Mouse (Mus musculus): Measurements from ENCODE around the gene Agbl2. TPM values are rescaled to one million over a fixed set of nuclear protein-coding genes. Genes with fewer than 3 reads are reported as not detected.
A peak's percentile ranks its signal among the peaks of the same experiment; 100 is the strongest.

Gene Agbl2
- polyA plus RNA-seq, 1 experiment: 0.12 TPM

GRCm38 (mm10) chr2:90745053-90745678 is 37.4 kb upstream of the Agbl2 start, which contains the start of gene Fnbp4:
Gene Fnbp4 (plus strand): TSS chr2:90745370.
- no peaks in the 10 kb centered on the region for H3K27me3 ChIP-seq (ENCODE audit: control insufficient read depth, insufficient read depth, low read length)
- TF ChIP-seq CTCF (IDR thresholded peaks at IDR 0.05; ENCODE audit: extremely low read depth, insufficient read depth, insufficient read length, insufficient replicate concordance): no peak
- TF ChIP-seq POLR2A (IDR thresholded peaks at IDR 0.05; ENCODE audit: low read depth, low read length): peak; percentile 62
- no peaks in the 10 kb centered on the region for H3K4me1 ChIP-seq (ENCODE audit: control insufficient read depth, insufficient read depth, insufficient read length)
- H3K36me3 ChIP-seq (ENCODE audit: control insufficient read depth, insufficient read depth, low read length): peaks cover 3% of the 10 kb centered on the region; the same call in 1 of the 2 replicates
- peak; percentile 98 to 99 for DNase-seq (ENCODE audit: low read depth in 1 of 2, low spot score in 2 of 2)
- WGBS: under 1% methylated on average over 44 of the region's 44 CpGs
- peak within 1 kb of the TSS; percentile 93 for H3K27ac ChIP-seq (ENCODE audit: insufficient read depth, low read length)
- peak within 1 kb of the TSS; percentile 93 for H3K4me3 ChIP-seq (ENCODE audit: extremely low read depth, insufficient read depth, insufficient read length)

DNA sequence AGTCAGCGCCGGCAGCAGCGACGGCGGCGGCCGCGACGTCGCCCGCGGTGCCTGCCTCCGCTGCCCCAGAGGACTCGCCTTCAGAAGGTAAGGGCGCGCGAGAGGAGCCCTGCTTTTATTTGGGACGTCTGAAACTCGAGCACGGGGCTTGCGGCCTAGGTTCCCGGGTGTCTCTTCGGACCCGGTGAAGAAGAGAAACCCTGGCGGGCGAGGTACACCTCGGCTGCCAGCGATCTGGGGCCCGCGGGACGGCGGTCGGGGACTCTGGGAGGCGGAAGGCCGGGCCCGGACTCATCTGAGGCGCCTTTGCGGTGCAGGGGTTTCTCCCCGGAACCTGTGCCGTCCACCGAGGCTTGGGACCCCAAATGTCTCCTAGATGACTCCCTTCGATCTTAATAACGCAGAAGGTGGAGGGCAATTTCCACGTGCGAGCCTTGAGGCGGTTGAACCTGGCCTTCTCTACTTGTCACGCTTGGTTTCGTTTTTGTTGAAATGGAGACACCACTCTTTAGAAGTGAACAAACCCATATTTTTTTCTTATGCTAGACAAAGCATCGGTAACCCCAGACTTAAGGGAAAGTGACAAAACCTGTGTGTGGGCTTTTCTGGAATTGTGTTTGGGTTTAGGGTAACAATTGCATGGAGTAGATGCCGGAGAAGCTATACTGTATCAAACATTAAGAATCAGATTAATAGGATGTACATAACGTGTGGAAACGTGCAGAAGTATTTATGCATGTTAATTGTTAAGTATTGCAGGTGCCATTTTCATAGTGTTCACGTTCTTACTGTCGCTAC is 36.6 kb upstream of the Agbl2 start:
- WGBS: under 1% methylated on average over 54 of the region's 54 CpGs
- no peaks in the 10 kb centered on the region for H3K27me3 ChIP-seq (ENCODE audit: control insufficient read depth, insufficient read depth, low read length)
- peak overlapping the region; percentile 93 for H3K4me3 ChIP-seq (ENCODE audit: extremely low read depth, insufficient read depth, insufficient read length)
- no peaks in the 10 kb centered on the region for H3K4me1 ChIP-seq (ENCODE audit: control insufficient read depth, insufficient read depth, insufficient read length)
- H3K27ac ChIP-seq (ENCODE audit: insufficient read depth, low read length): peak overlapping the region; percentile 93
- peak; percentile 29 to 50 for DNase-seq (ENCODE audit: low read depth in 1 of 2, low spot score in 2 of 2)
- peaks cover 5% of the 10 kb centered on the region for H3K36me3 ChIP-seq (ENCODE audit: control insufficient read depth, insufficient read depth, low read length)
- TF ChIP-seq POLR2A (IDR thresholded peaks at IDR 0.05; ENCODE audit: low read depth, low read length) (no peak), CTCF (IDR thresholded peaks at IDR 0.05; ENCODE audit: extremely low read depth, insufficient read depth, insufficient read length, insufficient replicate concordance) (no peak)

- Histone ChIP-seq H3K27ac (ENCODE audit: insufficient read depth, low read length) (no peak overlapping the region), H3K4me3 (ENCODE audit: extremely low read depth, insufficient read depth, insufficient read length) (peak overlapping the region; percentile 93; the same call in 1 of the 2 replicates), H3K4me1 (ENCODE audit: control insufficient read depth, insufficient read depth, insufficient read length) (no peaks in the 10 kb centered on the region), H3K36me3 (ENCODE audit: control insufficient read depth, insufficient read depth, low read length) (peaks cover 8% of the 10 kb centered on the region), H3K27me3 (ENCODE audit: control insufficient read depth, insufficient read depth, low read length) (no peaks in the 10 kb centered on the region)
- DNase-seq (ENCODE audit: low read depth in 1 of 2, low spot score in 2 of 2): no peak
- WGBS: 8% methylated on average over 4 of the region's 4 CpGs
- TF ChIP-seq POLR2A (IDR thresholded peaks at IDR 0.05; ENCODE audit: low read depth, low read length) (no peak), CTCF (IDR thresholded peaks at IDR 0.05; ENCODE audit: extremely low read depth, insufficient read depth, insufficient read length, insufficient replicate concordance) (no peak)
These were observed 36.0 kb upstream of the Agbl2 start for GRCm38 (mm10) chr2:90746538-90746865.

DNA sequence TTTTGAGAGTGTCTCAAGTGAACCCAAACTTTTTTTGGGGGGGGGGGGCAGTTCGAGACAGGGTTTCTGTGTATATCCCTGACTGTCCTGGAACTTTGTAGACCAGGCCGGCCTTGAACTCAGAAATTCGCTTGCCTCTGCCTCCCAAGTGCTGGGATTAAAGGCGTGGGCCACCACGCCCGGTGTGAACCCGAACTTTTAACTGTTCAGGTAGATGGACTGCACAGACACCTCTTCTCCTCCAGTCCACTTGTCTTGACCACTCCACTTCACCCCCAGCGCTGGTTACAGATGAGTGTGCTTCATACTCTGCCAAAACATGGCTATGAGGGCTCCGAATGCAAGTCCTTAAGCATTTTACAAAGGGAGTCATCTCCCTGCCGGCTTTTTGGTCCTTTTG is 35.4 kb upstream of the Agbl2 start:
- no peak for TF ChIP-seq CTCF (IDR thresholded peaks at IDR 0.05; ENCODE audit: extremely low read depth, insufficient read depth, insufficient read length, insufficient replicate concordance)
- TF ChIP-seq POLR2A (IDR thresholded peaks at IDR 0.05; ENCODE audit: low read depth, low read length): no peak
- H3K27me3 ChIP-seq (ENCODE audit: control insufficient read depth, insufficient read depth, low read length): no peaks in the 10 kb centered on the region
- H3K27ac ChIP-seq (ENCODE audit: insufficient read depth, low read length): no peak overlapping the region
- peaks cover 9% of the 10 kb centered on the region for H3K36me3 ChIP-seq (ENCODE audit: control insufficient read depth, insufficient read depth, low read length)
- DNase-seq (ENCODE audit: low read depth in 1 of 2, low spot score in 2 of 2): no peak
- H3K4me1 ChIP-seq (ENCODE audit: control insufficient read depth, insufficient read depth, insufficient read length): no peaks in the 10 kb centered on the region
- 95% methylated on average over 10 of the region's 10 CpGs for WGBS
- no peak overlapping the region for H3K4me3 ChIP-seq (ENCODE audit: extremely low read depth, insufficient read depth, insufficient read length)

DNA sequence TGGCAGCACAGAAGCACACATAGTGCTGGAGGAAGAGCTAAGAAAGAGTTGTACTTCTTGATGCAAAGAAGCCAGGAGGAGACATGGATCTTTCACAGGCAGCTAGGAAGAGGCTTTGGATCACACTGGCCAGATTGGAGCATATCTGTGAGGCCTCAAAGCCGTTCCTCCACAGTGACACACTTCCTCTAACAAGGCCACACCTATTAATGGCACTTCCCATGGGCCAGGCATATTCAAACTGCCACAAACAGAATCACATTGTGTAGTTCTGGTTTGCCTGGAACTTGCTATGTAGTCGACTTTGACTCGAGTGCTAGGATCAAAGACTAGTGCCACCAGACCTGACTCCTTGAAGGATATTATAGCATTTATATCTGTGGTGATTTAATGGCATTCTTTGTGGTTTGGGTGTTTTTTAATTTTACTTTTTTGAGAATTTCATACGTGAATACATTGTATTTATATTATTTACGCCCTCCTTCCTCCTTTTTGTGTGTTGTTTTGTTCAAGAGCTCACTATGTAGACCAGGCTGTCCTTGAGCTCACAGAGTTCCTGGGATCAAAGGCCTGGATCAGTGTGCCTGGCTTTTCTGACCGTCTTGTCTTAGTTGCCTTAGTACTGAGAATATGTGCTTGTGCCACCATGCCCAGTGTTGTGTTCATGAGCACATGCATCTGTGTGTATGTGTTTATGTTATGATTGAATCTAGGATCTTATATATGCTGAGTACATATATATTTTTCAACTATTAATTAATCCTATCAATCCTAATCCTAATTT is 32.7 kb upstream of the Agbl2 start:
- H3K4me3 ChIP-seq (ENCODE audit: extremely low read depth, insufficient read depth, insufficient read length): no peak overlapping the region
- TF ChIP-seq POLR2A (IDR thresholded peaks at IDR 0.05; ENCODE audit: low read depth, low read length): no peak
- no peak for TF ChIP-seq CTCF (IDR thresholded peaks at IDR 0.05; ENCODE audit: extremely low read depth, insufficient read depth, insufficient read length, insufficient replicate concordance)
- H3K4me1 ChIP-seq (ENCODE audit: control insufficient read depth, insufficient read depth, insufficient read length): no peaks in the 10 kb centered on the region
- H3K27ac ChIP-seq (ENCODE audit: insufficient read depth, low read length): no peak overlapping the region
- no peak for DNase-seq (ENCODE audit: low read depth in 1 of 2, low spot score in 2 of 2)
- H3K27me3 ChIP-seq (ENCODE audit: control insufficient read depth, insufficient read depth, low read length): no peaks in the 10 kb centered on the region
- WGBS: 68% methylated on average over 6 of the region's 6 CpGs
- peaks cover 27% of the 10 kb centered on the region for H3K36me3 ChIP-seq (ENCODE audit: control insufficient read depth, insufficient read depth, low read length)

DNA sequence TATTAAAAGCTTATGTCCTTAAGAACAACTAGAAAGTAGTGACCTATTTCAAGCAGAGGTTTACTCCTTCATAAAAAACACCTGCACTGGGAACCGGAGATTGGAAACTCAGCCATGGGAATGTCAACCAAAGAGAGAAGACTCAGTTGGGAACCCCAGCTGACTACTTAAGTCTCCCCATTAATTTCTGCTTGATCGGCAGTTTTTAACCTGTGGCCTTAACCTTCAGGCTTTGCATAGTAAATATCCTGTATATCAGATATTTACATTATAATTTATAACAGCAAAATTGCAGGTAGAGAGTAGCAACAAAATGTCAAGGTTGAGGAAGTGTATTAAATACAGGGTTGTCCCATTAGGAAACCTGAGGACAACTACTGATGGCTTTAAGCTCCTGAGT is 29.0 kb upstream of the Agbl2 start:
- H3K36me3 ChIP-seq (ENCODE audit: control insufficient read depth, insufficient read depth, low read length): peaks cover 44% of the 10 kb centered on the region
- no peak for DNase-seq (ENCODE audit: low read depth in 1 of 2, low spot score in 2 of 2)
- WGBS: 97% methylated on average over 2 of the region's 2 CpGs

More for the DNA sequence above, 29.0 kb upstream of the Agbl2 start:
- Histone ChIP-seq H3K27ac (ENCODE audit: insufficient read depth, low read length) (no peak overlapping the region), H3K4me3 (ENCODE audit: extremely low read depth, insufficient read depth, insufficient read length) (no peak overlapping the region), H3K4me1 (ENCODE audit: control insufficient read depth, insufficient read depth, insufficient read length) (no peaks in the 10 kb centered on the region), H3K27me3 (ENCODE audit: control insufficient read depth, insufficient read depth, low read length) (no peaks in the 10 kb centered on the region)
- no peak for TF ChIP-seq CTCF (IDR thresholded peaks at IDR 0.05; ENCODE audit: extremely low read depth, insufficient read depth, insufficient read length, insufficient replicate concordance)
- TF ChIP-seq POLR2A (IDR thresholded peaks at IDR 0.05; ENCODE audit: low read depth, low read length): no peak

Measured in spleen, adult 2 months (tissue).